Mouse (Mus musculus) neural tube, embryonic 11.5 days (tissue): ENCODE data around the gene Trpv1. TPM values are rescaled to one million over a fixed set of nuclear protein-coding genes. Genes with fewer than 3 reads are reported as not detected.

ENCODE experiments used
- ATAC-seq: fragments of 200-750 bp; cut with Nextera tagmentation; 2 replicates; pipeline ENCODE4 v1.8.0; 2017; ENCODE audit warnings: moderate number of reproducible peaks, mild to moderate bottlenecking, moderate TSS enrichment, moderate library complexity; ENCODE audit not compliant: insufficient read depth, low FRiP score, low TSS enrichment
- DNase-seq: peaks from one replicate; pipeline ENCODE4 v3.0.0-alpha.2; 2015; ENCODE audit warnings: low spot score
- H3K27ac ChIP-seq: fragments of 300-500 bp; sonication (generic); 2 replicates; pipeline ENCODE4 v1.5.1; 2014; ENCODE audit warnings: low read depth, mild to moderate bottlenecking, low read length
- H3K27me3 ChIP-seq: fragments of 300-500 bp; sonication (generic); 2 replicates; pipeline ENCODE4 v1.6.1; 2014; ENCODE audit warnings: mild to moderate bottlenecking, low read length, mixed read lengths; ENCODE audit not compliant: control insufficient read depth, insufficient read depth
- H3K36me3 ChIP-seq: fragments of 300-500 bp; sonication (generic); 2 replicates; pipeline ENCODE4 v1.6.1; 2014; ENCODE audit warnings: mild to moderate bottlenecking, low read length, moderate library complexity, mixed read lengths; ENCODE audit not compliant: control insufficient read depth, insufficient read depth
- H3K4me1 ChIP-seq: fragments of 300-500 bp; sonication (generic); 2 replicates; pipeline ENCODE4 v1.6.1; 2014; ENCODE audit warnings: low read length, mixed read lengths; ENCODE audit not compliant: control insufficient read depth, insufficient read depth
- H3K4me2 ChIP-seq: fragments of 300-500 bp; sonication (generic); 2 replicates; pipeline ENCODE4 v1.6.1; 2014; ENCODE audit warnings: low read depth, mild to moderate bottlenecking, moderate library complexity
- H3K4me3 ChIP-seq: fragments of 300-500 bp; sonication (generic); 2 replicates; pipeline ENCODE4 v1.5.1; 2014; ENCODE audit warnings: low read depth, low read length
- H3K9ac ChIP-seq: fragments of 300-500 bp; sonication (generic); 2 replicates; pipeline ENCODE4 v1.6.1; 2014; ENCODE audit warnings: mild to moderate bottlenecking, low read length
- H3K9me3 ChIP-seq: fragments of 300-500 bp; sonication (generic); 2 replicates; pipeline ENCODE4 v1.6.1; 2016; ENCODE audit warnings: low read length; ENCODE audit not compliant: control insufficient read depth
- WGBS: fragments of 180-500 bp; shearing (Covaris S2); extraction: QIAGEN DNeasy Blood & Tissue Kit; methylation state at CpG from one replicate; pipeline ENCODE4 v1.1.7; 2014; 5-methylcytosine and 5-hydroxymethylcytosine counted together
- polyA plus RNA-seq: library from polyadenylated mRNA; unstranded; fragments of >200 nt; fragmentation: Nextera tagmentation; extraction: Ambion mirVana; gene quantifications from 2 replicates; pipeline ENCODE4 v1.2.1, GENCODE M21; 2014

The Trpv1 gene
- polyA plus RNA-seq, 1 experiment from 2014 or later = not detected

DNA sequence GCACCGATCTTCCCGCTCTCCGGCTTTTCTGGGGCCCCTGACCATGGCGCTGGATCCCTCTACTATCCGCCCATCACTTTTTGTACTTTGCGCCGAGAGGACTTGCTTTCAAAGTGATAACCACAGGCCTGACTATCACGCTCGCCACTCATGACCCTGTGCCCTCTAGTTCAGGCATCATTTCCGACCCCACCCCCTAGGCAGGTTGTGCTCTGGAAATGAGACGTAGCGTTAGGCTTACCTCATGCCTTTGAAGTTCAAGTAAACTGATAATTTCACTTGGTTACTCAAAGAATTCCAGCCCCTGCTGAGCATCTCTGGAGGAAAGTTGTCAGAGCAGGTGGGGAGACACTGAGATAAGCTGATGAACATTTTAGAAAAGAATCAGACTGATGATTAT is 34.2 kb upstream of the Trpv1 start:
- ATAC-seq = no peak
- Histone ChIP-seq H3K36me3 (no peaks in the 10 kb centered on the region), H3K4me1 (no peaks in the 10 kb centered on the region; the same call in 1 of the 2 replicates), H3K4me3 (peak overlapping the region; percentile 62), H3K27me3 (no peaks in the 10 kb centered on the region), H3K4me2 (peak overlapping the region; percentile 97), H3K27ac (no peak overlapping the region), H3K9me3 (no peaks in the 10 kb centered on the region), H3K9ac (peak overlapping the region; percentile 58)
- 5% methylated on average over 12 of the region's 12 CpGs for WGBS
- no peak for DNase-seq

GRCm38 (mm10) chr11:73201021-73201420 is 33.1 kb upstream of the Trpv1 start:
- ATAC-seq (no peak), DNase-seq (no peak)
- no peaks in the 10 kb centered on the region; the same call in 1 of the 2 replicates for H3K4me1 ChIP-seq
- H3K27me3 ChIP-seq = no peaks in the 10 kb centered on the region
- H3K9ac ChIP-seq = no peak overlapping the region
- WGBS = 76% methylated on average over 2 of the region's 2 CpGs
- H3K9me3 ChIP-seq = no peaks in the 10 kb centered on the region
- no peaks in the 10 kb centered on the region for H3K36me3 ChIP-seq
- H3K4me2 ChIP-seq = no peak overlapping the region
- H3K4me3 ChIP-seq = no peak overlapping the region
- no peak overlapping the region for H3K27ac ChIP-seq

GRCm38 (mm10) chr11:73201597-73201996 is 32.5 kb upstream of the Trpv1 start:
- Histone ChIP-seq H3K36me3 (no peaks in the 10 kb centered on the region), H3K4me3 (no peak overlapping the region), H3K4me1 (no peaks in the 10 kb centered on the region; the same call in 1 of the 2 replicates), H3K4me2 (no peak overlapping the region), H3K9me3 (no peaks in the 10 kb centered on the region), H3K27me3 (no peaks in the 10 kb centered on the region), H3K9ac (no peak overlapping the region), H3K27ac (no peak overlapping the region)
- WGBS = 35% methylated on average over 4 of the region's 4 CpGs
- DNase-seq = no peak
- no peak for ATAC-seq

DNA sequence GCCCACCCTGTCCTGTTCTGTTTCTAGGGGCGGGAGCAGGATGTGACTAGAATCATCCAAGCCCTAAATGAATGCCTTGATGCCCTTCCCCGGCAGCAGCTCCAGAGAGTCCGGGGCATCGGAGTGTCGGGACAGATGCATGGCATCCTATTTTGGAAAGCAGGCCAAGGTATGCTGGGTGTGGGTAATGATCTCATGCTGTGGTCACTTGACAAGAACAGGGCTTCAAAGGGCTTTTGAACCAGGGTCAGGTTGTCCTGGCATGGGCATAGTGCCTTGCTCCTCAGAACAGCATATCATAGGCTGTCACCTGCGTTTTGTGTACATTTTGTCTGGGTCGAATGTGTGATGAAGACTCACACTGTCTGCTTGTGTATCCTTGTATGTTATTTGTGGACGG is 30.2 kb upstream of the Trpv1 start:
- no peaks in the 10 kb centered on the region for H3K9me3 ChIP-seq
- no peaks in the 10 kb centered on the region for H3K27me3 ChIP-seq
- no peak for DNase-seq
- no peaks in the 10 kb centered on the region for H3K36me3 ChIP-seq
- H3K4me2 ChIP-seq = no peak overlapping the region
- WGBS = 88% methylated on average over 8 of the region's 8 CpGs
- H3K9ac ChIP-seq = no peak overlapping the region
- no peak overlapping the region for H3K27ac ChIP-seq
- no peak for ATAC-seq
- no peaks in the 10 kb centered on the region; the same call in 1 of the 2 replicates for H3K4me1 ChIP-seq
- H3K4me3 ChIP-seq = no peak overlapping the region

GRCm38 (mm10) chr11:73205194-73205593 is 28.9 kb upstream of the Trpv1 start:
- Histone ChIP-seq H3K4me3 (no peak overlapping the region), H3K27ac (no peak overlapping the region), H3K9ac (no peak overlapping the region), H3K4me2 (no peak overlapping the region), H3K9me3 (no peaks in the 10 kb centered on the region), H3K4me1 (no peaks in the 10 kb centered on the region), H3K27me3 (no peaks in the 10 kb centered on the region), H3K36me3 (no peaks in the 10 kb centered on the region)
- ATAC-seq (no peak), DNase-seq (no peak)
- whole genome bisulfite sequencing = 61% methylated on average over 7 of the region's 7 CpGs

DNA sequence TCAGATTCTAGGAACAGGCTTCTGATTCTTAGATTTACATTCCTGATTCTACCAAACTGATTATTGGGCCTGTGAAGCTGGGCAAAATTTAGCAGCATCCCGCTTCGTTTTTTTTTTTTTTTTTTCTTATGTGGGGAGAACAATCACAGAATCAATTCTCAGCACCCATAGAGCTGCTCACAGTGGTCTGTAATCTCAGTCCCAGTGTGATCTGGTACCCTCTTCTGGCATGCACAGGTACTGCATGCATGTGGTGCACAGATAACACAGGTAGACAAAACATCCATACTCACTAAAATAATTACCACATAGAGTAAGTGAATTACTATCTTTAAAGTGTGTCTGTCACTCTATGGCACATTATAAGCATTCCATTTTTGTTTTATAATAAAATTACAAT is 26.5 kb upstream of the Trpv1 start:
- Histone ChIP-seq H3K27me3 (no peaks in the 10 kb centered on the region), H3K4me2 (no peak overlapping the region), H3K27ac (no peak overlapping the region), H3K9me3 (no peaks in the 10 kb centered on the region), H3K36me3 (no peaks in the 10 kb centered on the region), H3K4me1 (no peaks in the 10 kb centered on the region), H3K9ac (no peak overlapping the region), H3K4me3 (no peak overlapping the region)
- ATAC-seq (no peak), DNase-seq (no peak)
- WGBS = 87% methylated on average over 2 of the region's 2 CpGs

DNA sequence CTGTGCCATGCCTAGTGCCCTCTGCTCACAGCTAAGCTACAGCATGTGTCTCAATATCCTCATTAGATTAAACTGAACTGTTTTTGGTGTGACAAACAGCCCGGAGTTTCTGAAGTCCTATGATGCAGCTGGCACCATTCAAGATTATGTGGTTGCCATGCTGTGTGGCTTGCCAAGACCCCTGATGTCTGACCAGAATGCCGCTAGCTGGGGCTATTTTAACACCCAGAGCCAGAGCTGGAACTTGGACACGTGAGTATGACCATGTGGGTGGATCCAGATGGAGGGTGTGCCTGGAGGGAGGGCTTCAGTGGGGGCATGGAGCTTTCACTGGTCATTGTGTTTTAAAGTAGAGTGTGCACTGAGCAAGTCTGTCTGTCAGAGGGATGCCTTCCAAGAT is 20.1 kb upstream of the Trpv1 start:
- 81% methylated on average over 3 of the region's 3 CpGs for WGBS
- no peak for ATAC-seq
- no peaks in the 10 kb centered on the region for H3K9me3 ChIP-seq
- no peaks in the 10 kb centered on the region for H3K36me3 ChIP-seq
- H3K4me2 ChIP-seq = no peak overlapping the region
- H3K9ac ChIP-seq = no peak overlapping the region
- no peaks in the 10 kb centered on the region for H3K4me1 ChIP-seq
- no peak overlapping the region for H3K27ac ChIP-seq
- DNase-seq = no peak
- H3K27me3 ChIP-seq = no peaks in the 10 kb centered on the region
- H3K4me3 ChIP-seq = no peak overlapping the region

DNA sequence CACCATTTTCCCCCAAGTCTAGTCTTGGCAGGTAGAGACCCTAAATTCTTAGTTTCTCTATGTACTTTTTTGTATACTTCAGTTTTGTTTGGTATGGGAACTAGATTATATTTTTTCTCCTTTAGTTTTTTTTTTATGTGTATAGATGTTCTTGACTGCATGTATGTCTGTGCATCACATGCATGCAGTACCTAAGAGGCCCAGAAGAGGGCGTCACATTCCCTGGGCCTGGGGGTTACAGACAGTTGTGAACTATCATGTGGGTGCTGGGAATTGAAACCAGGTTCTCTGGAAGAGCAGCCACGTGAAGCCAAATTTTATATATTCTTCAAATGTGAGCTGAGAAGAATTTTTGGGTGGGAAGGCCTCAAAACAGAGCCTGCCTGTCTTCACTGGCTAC is 14.4 kb upstream of the Trpv1 start:
- no peak for DNase-seq
- Histone ChIP-seq H3K4me3 (no peak overlapping the region), H3K4me1 (no peaks in the 10 kb centered on the region), H3K9me3 (no peaks in the 10 kb centered on the region), H3K27ac (no peak overlapping the region), H3K9ac (no peak overlapping the region), H3K36me3 (no peaks in the 10 kb centered on the region), H3K27me3 (no peaks in the 10 kb centered on the region), H3K4me2 (no peak overlapping the region)
- WGBS = 71% methylated on average over 2 of the region's 2 CpGs
- ATAC-seq = no peak

DNA sequence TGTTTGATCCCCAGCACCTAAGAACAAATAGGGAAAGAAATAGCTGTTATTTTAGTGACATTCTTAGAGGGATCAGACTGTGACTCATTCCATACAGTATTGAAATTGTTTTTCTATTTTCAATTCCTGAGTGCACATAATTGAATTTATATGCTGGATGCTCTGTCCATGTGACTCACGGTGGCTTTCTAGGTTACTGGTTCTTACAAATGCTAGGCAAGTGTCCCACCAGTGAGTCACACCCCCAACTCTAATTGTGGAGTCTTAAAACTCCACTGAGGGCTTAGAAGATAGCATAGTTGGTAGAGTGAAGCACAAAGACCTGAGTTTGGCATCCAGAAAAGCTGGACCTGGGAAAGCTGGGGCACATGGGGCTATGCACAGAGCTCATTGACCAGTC is 13.4 kb upstream of the Trpv1 start:
- Histone ChIP-seq H3K9ac (no peak overlapping the region), H3K27ac (no peak overlapping the region), H3K4me2 (no peak overlapping the region), H3K9me3 (no peaks in the 10 kb centered on the region), H3K4me3 (no peak overlapping the region), H3K27me3 (no peaks in the 10 kb centered on the region), H3K36me3 (no peaks in the 10 kb centered on the region), H3K4me1 (no peaks in the 10 kb centered on the region)
- DNase-seq (no peak), ATAC-seq (no peak)
- WGBS = 100% methylated on average over 1 of the region's 1 CpGs
